Mouse (Mus musculus) heart, adult 10 weeks (tissue): Measurements from ENCODE around the gene Hist1h3g. TPM values are rescaled to one million over a fixed set of nuclear protein-coding genes. Genes with fewer than 3 reads are reported as not detected.

Source experiments
- polyA plus RNA-seq: library from polyadenylated mRNA; stranded (reverse); fragments of 350-450 nt; fragmentation: Illumina TruSeq; extraction: RNeasy Lipid Tissue Mini Kit (QIAGEN cat#74804); gene quantifications from one replicate; pipeline ENCODE4 v1.2.3, GENCODE M21; 2014; ENCODE audit warnings: low read depth, low replicate concordance

Hist1h3g gene
- polyA plus RNA-seq: not detected

DNA sequence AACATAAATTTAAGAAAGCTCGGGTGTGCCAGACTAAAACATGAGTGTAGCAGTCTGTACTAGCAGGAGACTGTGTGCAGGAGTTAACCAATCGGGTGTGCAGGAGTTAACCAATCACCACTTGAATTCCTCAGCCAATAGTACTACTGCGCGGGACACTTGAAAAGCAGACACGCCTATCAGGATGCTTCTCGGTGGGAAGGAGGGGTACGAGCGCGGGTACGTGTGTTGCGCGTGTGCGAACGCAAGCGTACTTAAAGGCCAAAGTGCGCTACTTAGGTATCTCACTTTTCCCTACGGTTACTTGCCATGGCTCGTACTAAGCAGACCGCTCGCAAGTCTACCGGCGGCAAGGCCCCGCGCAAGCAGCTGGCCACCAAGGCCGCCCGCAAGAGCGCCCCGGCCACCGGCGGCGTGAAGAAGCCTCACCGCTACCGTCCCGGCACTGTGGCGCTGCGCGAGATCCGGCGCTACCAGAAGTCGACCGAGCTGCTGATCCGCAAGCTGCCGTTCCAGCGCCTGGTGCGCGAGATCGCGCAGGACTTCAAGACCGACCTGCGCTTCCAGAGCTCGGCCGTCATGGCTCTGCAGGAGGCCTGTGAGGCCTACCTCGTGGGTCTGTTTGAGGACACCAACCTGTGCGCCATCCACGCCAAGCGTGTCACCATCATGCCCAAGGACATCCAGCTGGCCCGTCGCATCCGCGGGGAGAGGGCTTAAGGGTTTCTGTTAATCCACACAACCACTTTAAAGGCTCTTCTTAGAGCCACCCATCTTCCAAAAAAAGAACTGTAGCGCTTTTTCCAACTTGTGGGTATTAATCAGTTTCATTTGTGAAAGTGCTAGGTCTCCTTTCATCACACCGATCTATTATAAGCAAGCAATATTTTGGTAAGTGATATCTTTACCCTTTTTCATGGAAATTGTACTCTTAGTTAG, at the start of gene Hist1h3g:
Gene Hist1h3g (plus strand): TSS at position 286 of the 939 bp plus-strand sequence.

DNA sequence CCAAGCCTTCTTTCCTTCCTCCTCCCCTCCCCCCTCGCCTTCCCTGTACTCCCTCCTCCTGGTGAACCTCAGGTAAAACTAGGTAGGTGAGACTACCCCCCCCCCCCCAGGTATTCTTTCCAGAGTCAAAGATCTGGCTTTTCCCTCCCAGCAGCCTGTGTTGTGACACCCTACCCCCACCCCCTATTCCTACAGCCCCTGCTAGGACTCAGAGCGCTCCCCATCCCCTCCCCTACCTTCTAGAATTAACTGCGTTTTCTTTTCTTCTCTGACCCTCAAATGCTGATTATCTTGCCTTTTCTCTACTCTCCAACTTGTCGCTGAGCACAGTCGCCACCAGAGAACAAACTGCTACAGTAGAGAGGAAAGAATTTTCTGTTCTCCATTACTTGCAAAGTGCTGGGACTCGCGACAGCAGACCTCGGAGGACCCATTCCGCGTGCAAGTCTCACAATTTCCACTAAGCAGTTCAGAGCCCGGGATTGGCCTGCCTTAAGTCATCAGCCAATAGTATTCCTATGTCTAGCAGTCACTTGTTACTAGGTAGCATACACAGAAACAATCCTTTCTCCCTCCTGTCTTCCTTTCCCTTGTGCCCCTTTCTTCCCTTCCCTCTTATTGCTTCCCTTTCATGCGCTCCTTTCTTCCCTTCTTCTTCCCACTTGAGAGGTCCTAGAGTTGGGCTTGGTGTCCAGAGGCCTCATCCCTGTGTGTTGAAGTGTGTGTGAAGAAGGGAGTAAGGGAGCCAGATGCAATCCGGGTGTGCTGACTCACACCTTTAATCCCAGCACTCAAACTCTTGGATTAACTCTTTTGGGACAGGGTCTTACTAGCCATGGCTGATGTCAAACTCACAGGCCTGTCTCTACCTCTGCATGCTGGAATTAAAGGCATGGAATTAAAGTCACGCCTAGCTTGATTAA, 46.6 kb upstream of the Hist1h3g start, which contains the start of gene Btn2a2:
Gene Btn2a2 (minus strand): TSS at position 458 of the 923 bp plus-strand sequence.

DNA sequence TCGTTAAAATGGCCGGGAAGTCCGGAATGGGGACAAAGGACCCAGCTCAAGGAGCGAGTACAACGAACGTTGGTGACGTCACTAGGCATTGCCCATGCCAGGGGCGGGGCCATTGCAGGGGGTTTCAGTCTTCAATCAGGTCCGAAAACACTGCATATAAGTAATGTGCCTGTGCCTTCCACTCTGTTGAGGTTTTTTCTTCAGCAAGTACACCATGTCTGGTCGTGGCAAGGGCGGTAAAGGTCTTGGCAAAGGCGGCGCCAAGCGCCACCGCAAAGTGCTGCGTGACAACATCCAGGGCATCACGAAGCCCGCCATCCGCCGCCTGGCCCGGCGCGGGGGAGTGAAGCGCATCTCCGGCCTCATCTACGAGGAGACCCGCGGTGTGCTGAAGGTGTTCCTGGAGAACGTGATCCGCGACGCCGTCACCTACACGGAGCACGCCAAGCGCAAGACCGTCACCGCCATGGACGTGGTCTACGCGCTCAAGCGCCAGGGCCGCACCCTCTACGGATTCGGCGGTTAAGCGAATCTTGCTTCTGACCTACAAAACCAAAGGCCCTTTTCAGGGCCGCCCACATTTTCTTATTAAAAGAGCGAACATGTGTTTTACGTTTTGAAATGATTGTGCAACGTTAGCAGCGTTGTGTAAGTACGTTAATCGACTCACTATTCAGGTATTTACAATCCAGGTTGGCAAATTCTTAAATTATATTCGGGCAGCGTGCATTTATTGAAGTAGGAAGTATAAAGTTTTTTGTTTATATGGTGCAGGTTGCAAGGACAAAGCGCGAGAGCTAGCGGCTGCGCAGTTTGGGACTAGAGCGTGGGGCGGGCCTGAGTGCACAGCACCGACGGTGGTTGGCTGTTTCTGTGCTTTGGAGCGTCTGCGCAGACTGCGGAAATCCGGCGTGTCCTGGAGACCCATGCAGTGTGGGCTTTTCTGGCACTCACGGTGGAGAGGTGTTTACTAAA, 4.0 kb upstream of the Hist1h3g start, which contains the start of gene Hist1h4h:
Gene Hist1h4h (plus strand): TSS at position 150 of the 975 bp plus-strand sequence.

DNA sequence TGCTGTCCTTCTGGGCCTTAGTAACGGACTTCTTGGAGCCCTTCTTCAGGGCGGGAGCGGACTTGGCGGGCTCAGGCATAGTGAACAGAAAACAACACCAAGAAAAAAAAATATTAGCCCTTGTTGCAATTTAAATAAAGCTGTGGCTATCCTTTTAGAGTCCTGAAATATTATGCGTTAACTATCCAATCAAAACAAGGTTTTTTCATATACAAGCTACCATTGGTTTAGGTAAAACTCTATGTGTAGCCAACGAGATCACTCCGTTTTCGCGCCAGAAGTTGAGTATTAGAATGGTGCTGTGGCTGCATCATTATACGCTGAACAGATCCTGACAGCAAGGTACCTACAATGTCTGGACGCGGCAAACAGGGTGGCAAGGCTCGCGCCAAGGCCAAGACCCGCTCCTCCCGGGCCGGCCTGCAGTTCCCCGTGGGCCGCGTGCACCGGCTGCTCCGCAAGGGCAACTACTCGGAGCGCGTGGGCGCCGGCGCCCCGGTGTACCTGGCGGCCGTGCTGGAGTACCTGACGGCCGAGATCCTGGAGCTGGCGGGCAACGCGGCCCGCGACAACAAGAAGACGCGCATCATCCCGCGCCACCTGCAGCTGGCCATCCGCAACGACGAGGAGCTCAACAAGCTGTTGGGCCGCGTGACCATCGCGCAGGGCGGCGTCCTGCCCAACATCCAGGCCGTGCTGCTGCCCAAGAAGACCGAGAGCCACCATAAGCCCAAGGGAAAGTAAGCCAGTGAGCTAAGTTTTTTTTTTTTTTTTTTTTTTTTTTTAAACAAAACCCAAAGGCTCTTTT, 1.5 kb upstream of the Hist1h3g start, which contains the start of gene Hist1h2af:
Gene Hist1h2af (plus strand): TSS at position 347 of the 808 bp plus-strand sequence.

DNA sequence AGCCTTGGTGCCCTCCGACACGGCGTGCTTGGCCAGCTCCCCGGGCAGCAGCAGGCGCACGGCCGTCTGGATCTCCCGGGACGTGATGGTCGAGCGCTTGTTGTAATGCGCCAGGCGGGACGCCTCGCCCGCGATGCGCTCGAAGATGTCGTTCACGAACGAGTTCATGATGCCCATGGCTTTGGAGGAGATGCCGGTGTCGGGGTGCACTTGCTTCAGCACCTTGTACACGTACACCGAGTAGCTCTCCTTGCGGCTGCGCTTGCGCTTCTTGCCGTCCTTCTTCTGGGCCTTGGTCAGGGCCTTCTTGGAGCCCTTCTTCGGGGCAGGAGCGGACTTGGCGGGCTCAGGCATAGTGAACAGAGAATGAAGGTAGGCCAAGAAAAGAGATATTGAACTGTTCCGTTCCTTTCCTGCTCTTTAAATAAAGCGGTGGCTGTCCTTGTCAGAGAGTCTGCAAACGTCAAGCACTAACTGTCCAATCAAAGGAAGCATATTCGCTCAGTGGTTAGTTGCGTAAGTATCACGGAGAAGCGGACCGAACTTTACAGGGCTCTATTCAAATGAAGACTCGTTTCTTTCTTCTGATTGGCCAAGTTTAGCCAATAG, 7.9 kb downstream of the Hist1h3g start, which contains the start of gene Hist1h2bh:
Gene Hist1h2bh (minus strand): TSS at position 394 of the 609 bp plus-strand sequence.

DNA sequence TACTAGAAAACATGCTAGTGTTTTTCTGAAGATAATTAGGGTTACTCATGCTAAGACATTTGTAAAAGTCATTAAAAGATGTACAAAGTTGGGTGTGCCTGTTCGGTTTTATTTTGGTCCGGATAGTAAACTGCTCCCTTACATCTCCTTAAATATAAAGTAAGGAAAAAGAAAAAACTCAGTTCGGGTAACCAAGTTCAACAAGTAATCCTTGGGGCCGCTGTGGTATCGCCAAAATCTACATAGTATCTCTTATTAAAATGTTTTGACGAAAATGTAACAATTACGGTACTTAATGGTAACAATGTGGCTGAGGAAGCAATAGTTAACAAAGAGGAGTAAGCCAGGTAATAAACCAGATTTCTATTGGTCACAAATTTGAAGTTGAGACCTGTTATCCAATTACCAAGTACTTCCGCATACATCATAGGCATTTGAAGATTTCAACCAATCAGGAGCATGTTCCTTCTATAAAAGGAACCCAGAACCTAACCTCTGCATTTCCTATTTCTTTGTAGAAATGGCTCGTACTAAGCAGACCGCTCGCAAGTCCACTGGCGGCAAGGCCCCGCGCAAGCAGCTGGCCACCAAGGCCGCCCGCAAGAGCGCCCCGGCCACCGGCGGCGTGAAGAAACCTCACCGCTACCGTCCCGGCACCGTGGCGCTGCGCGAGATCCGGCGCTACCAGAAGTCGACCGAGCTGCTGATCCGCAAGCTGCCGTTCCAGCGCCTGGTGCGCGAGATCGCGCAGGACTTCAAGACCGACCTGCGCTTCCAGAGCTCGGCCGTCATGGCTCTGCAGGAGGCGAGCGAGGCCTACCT, 9.0 kb downstream of the Hist1h3g start, which contains the start of gene Hist1h3f:
Gene Hist1h3f (plus strand): TSS at position 88 of the 822 bp plus-strand sequence.

DNA sequence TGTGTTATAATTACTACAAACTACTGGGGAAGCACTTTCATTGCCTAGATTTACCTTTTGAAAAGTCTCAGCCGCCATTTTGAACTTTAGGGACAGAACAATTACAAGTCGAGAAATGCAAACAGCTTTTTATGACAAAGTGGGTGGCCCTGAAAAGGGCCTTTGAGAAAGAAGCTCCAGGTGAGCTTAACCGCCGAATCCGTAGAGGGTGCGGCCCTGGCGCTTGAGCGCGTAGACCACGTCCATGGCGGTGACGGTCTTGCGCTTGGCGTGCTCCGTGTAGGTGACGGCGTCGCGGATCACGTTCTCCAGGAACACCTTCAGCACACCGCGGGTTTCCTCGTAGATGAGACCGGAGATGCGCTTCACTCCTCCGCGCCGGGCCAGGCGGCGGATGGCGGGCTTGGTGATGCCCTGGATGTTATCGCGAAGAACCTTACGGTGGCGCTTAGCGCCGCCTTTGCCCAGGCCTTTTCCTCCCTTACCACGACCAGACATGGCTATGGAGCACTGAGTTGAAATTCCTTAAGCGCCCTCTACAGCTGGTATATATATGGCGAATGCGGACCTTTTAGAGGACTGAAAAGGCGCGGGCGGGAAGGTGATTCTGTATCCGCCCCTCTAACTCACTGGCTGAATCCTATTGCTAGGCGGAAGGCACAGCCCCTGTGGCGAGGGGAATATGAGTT, 16.1 kb downstream of the Hist1h3g start, which contains the start of gene Hist1h4f:
Gene Hist1h4f (minus strand): TSS at position 503 of the 689 bp plus-strand sequence.

DNA sequence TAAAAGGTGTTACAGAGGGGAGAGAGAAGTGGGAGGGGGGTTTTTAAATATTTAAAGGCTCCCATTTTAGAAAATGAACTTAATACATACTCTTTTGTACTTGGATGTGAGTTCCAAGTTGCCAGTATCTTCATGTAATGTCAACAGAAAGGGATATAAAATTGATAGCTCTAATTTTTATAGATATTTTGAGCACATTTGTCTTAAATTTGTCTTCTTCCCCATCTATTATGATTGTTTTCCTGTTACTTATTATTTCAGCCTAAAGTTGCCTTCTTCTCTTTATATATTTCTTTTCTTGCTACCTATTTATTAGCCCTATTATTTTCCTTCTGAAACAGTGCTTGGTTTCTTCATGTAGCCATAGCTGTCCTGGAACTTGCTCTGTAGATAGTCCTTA, 17.7 kb downstream of the Hist1h3g start, which contains the start of gene Hist1h1d:
Gene Hist1h1d (plus strand): TSS at position 301 of the 400 bp plus-strand sequence.

DNA sequence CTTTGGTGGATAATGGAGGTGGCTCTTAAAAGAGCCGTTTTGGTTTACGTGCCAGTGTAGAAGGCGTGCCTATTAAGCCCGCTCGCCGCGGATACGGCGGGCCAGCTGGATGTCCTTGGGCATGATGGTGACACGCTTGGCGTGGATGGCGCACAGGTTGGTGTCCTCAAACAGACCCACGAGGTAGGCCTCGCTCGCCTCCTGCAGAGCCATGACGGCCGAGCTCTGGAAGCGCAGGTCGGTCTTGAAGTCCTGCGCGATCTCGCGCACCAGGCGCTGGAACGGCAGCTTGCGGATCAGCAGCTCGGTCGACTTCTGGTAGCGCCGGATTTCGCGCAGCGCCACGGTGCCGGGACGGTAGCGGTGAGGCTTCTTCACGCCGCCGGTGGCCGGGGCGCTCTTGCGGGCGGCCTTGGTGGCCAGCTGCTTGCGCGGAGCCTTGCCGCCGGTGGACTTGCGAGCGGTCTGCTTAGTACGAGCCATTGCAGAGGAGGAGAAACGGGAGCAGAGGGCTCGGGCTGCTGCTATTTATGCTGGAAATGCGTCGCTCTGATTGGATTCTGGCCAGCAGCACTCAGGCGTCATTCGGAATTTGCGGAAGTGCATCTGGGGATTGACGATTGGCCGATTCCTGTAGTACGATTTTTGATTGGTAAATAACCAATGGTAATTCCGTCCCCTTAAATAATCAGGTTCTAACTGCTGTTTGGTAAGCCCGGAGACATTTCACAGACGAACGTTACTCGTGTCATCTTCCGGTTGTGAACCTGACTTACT, 26.8 kb downstream of the Hist1h3g start, which contains the start of gene Hist1h3e:
Gene Hist1h3e (minus strand): TSS at position 487 of the 777 bp plus-strand sequence.

DNA sequence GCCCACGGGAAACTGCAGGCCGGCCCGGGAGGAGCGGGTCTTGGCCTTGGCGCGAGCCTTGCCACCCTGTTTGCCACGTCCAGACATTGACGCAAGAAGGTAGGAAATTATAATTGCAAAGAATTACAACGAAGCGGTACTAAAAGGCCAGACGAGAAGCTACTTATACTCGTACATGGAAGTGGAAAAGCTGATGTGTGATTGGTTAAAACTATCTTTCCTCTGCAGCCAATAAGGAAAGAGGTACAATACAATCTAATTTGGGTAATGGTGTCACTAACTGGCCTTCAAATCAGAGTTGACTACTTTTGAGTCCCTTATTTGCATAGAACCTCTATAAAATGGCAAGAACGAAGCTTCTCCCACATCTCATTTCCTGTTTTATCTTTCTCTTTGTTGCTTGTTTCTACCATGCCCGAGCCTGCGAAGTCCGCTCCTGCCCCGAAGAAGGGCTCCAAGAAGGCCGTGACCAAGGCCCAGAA, 35.8 kb downstream of the Hist1h3g start, which contains the start of the genes Hist1h2ae and Hist1h2bg:
Gene Hist1h2ae (minus strand): TSS at position 199 of the 482 bp plus-strand sequence.
Gene Hist1h2bg (plus strand): TSS at position 375 of the 482 bp plus-strand sequence.

DNA sequence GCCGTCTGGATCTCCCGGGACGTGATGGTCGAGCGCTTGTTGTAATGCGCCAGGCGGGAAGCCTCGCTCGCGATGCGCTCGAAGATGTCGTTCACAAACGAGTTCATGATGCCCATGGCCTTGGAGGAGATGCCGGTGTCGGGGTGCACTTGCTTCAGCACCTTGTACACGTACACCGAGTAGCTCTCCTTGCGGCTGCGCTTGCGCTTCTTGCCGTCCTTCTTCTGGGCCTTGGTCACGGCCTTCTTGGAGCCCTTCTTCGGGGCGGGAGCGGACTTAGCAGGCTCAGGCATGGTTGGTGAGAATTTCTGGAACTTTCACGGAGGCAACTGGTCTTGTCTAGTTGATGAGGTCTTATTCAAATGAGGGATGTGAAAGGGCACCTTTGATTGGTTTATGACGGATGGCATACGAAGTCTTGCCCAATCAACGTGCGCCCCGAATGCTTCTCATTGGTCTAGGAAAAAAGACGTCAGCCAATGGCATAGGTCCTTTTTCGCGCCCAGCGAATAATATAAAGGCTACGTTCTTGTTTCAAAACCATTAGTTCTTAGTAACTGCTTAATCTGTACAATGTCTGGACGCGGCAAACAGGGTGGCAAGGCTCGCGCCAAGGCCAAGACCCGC, 38.8 kb downstream of the Hist1h3g start, which contains the start of the genes Hist1h2bf and Hist1h2ad:
Gene Hist1h2bf (minus strand): TSS at position 299 of the 627 bp plus-strand sequence.
Gene Hist1h2ad (plus strand): TSS at position 484 of the 627 bp plus-strand sequence.

DNA sequence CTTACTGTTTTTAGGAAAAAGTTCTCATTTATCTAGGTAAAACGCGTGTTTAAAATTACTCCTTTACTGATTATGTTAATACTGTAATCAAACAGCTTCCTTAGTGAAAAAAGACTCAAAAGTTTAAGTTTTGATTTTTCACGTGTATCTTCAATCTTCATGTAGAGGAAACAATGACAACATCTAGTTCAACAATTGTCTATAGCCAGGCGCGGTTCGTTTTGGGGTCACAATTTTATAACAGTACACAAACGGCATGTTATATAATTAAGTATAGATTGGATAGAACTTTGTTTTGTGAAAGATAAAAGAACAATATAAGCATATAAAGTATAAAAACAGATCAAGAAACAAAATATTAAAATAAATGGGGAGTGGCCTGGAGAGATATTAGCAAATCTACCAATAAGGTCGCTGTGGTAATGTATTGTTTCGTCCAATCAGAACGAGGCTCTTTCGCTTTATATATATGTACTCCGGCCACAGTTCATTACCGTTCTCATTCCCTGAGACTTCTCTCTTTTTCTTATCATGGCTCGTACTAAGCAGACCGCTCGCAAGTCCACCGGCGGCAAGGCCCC, 40.1 kb downstream of the Hist1h3g start, which contains the start of gene Hist1h3d:
Gene Hist1h3d (plus strand): TSS at position 493 of the 581 bp plus-strand sequence.

DNA sequence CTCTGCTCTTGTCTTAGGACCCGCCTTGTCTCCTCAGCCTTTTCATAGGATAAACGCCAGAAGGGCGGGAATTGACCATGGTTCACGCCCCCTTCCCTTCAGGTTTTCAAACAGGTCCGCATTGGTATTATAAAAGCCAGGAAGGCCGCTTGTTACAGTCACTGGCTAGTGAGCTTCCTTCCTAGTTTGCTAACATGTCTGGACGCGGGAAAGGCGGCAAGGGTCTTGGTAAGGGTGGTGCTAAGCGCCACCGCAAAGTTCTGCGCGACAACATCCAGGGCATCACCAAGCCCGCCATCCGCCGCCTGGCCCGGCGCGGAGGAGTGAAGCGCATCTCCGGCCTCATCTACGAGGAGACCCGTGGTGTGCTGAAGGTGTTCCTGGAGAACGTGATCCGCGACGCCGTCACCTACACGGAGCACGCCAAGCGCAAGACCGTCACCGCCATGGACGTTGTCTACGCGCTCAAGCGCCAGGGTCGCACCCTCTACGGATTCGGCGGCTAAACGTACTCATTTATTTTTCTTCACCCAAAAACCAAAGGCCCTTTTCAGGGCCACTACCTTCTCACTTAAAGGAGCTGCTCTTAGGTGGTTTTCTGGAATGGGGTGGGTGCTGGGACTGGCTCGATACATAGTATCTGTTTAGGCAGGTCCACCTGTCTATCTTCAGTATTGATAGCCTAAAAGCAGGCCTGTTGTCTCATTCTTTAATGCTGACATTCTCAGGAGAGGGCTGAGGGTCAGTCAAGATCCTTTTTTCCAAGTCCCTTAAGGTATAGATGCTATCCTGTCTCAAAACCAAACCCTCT, 46.4 kb downstream of the Hist1h3g start, which contains the start of gene Hist1h4d:
Gene Hist1h4d (plus strand): TSS at position 191 of the 811 bp plus-strand sequence.

